Mouse (Mus musculus) intestine, embryonic 14.5 days (tissue): ENCODE data around the gene Macrod1. TPM values are rescaled to one million over a fixed set of nuclear protein-coding genes. Genes with fewer than 3 reads are reported as not detected.
"Not testable (repeated sequence)": the region's sequence is repeated elsewhere in the genome, so short reads cannot be mapped to it uniquely, and the experiment has no call there.

Experiments
- ATAC-seq: fragments of 200-750 bp; cut with Nextera tagmentation; replicated peaks from 2 replicates; pipeline ENCODE4 v1.8.0; 2017; ENCODE audit warnings: low read depth, moderate number of reproducible peaks, moderate TSS enrichment, moderate library complexity; ENCODE audit not compliant: low FRiP score, low TSS enrichment
- DNase-seq: peaks from one replicate; pipeline ENCODE4 v3.0.0-alpha.2; 2018; ENCODE audit warnings: low spot score
- H3K27ac ChIP-seq: fragments of 300-500 bp; sonication (generic); 2 replicates; pipeline ENCODE4 v1.5.1; 2014; ENCODE audit warnings: low read depth, mild to moderate bottlenecking, control low read depth
- H3K27me3 ChIP-seq: fragments of 300-500 bp; sonication (generic); replicated peaks from 2 replicates; pipeline ENCODE4 v1.6.1; 2014; ENCODE audit warnings: low read length, control low read depth; ENCODE audit not compliant: control insufficient read depth, insufficient read depth
- H3K36me3 ChIP-seq: fragments of 300-500 bp; sonication (generic); 2 replicates; pipeline ENCODE4 v1.6.1; 2014; ENCODE audit warnings: low read length, control low read depth; ENCODE audit not compliant: control insufficient read depth, insufficient read depth
- H3K4me1 ChIP-seq: fragments of 300-500 bp; sonication (generic); replicated peaks from 2 replicates; pipeline ENCODE4 v1.6.1; 2014; ENCODE audit warnings: low read length, control low read depth, mixed read lengths; ENCODE audit not compliant: control insufficient read depth, insufficient read depth
- H3K4me2 ChIP-seq: fragments of 300-500 bp; sonication (generic); 2 replicates; pipeline ENCODE4 v1.6.1; 2014; ENCODE audit warnings: low read length
- H3K4me3 ChIP-seq: fragments of 300-500 bp; sonication (generic); 2 replicates; pipeline ENCODE4 v1.5.1; 2014; ENCODE audit warnings: low read depth, low read length, control low read depth, mixed read lengths
- H3K9ac ChIP-seq: fragments of 300-500 bp; sonication (generic); 2 replicates; pipeline ENCODE4 v1.6.1; 2014; ENCODE audit warnings: mild to moderate bottlenecking, low read length
- H3K9me3 ChIP-seq: fragments of 300-500 bp; sonication (generic); 2 replicates; pipeline ENCODE4 v1.6.1; 2016; ENCODE audit warnings: low read length, control low read depth; ENCODE audit not compliant: control insufficient read depth
- WGBS: fragments of 180-500 bp; shearing (Covaris S2); extraction: QIAGEN DNeasy Blood & Tissue Kit; methylation state at CpG from one replicate; pipeline ENCODE4 v1.1.7; 2014; 5-methylcytosine and 5-hydroxymethylcytosine counted together
- polyA plus RNA-seq: library from polyadenylated mRNA; unstranded; fragments of >200 nt; fragmentation: Nextera tagmentation; extraction: Ambion mirVana; gene quantifications from 2 replicates; pipeline ENCODE4 v1.2.1, GENCODE M21; 2014

Macrod1 gene
- polyA plus RNA-seq, 1 experiment from 2014 or later = 8.5 TPM

DNA sequence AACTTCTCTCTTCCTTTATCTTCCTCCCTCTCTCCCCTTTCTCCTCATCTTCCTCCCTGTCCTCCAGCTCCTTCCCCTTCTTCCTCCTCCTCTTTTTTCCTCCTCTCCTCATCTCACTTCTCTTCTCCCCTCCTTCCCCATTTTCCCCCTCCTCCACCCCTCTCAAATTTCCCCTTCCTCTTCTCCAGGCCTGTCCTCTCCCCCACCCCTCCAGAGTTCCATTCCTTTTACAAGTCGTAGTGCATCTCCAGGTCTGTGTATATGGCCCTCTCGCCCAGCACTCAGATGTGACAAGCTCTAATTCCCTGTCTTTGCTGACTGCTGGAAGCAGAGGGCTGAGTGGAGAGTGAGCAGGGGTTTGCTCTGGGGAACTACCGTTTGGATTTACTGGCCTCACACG, 14.2 kb downstream of the Macrod1 start:
- Histone ChIP-seq H3K4me3 (no peak overlapping the region), H3K27ac (no peak overlapping the region), H3K4me1 (peaks cover 37% of the 10 kb centered on the region), H3K9me3 (no peaks in the 10 kb centered on the region), H3K9ac (no peak overlapping the region), H3K4me2 (peak overlapping the region; percentile 40), H3K27me3 (peaks cover 21% of the 10 kb centered on the region), H3K36me3 (no peaks in the 10 kb centered on the region)
- WGBS = 16% methylated on average over 4 of the region's 4 CpGs
- ATAC-seq = no peak
- no peak for DNase-seq

DNA sequence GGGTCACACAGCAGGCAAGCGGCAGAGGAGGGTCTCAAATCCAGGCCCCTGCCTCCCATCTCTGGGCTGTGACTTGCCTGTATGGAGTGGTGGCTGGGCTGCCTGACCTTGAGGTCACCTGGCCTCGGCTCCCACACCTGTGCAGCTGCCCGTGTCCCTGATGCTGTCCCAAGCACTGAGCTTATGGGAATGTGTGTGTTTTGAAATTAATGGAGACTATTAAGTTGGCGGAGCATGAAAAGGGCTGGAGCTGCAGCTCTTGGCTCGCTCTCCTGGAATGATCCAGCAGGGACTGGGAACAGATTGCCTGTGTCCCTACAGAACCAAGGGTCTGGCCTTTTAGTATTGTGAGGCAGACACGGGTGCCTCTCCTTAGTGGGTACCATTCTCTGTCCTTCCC, 15.6 kb downstream of the Macrod1 start:
- peaks cover 20% of the 10 kb centered on the region for H3K27me3 ChIP-seq
- no peak for DNase-seq
- no peak overlapping the region for H3K4me3 ChIP-seq
- no peaks in the 10 kb centered on the region for H3K9me3 ChIP-seq
- 68% methylated on average over 6 of the region's 6 CpGs for WGBS
- H3K27ac ChIP-seq = no peak overlapping the region
- H3K9ac ChIP-seq = no peak overlapping the region
- ATAC-seq = no peak
- no peaks in the 10 kb centered on the region for H3K36me3 ChIP-seq
- H3K4me1 ChIP-seq = peaks cover 24% of the 10 kb centered on the region
- no peak overlapping the region for H3K4me2 ChIP-seq

DNA sequence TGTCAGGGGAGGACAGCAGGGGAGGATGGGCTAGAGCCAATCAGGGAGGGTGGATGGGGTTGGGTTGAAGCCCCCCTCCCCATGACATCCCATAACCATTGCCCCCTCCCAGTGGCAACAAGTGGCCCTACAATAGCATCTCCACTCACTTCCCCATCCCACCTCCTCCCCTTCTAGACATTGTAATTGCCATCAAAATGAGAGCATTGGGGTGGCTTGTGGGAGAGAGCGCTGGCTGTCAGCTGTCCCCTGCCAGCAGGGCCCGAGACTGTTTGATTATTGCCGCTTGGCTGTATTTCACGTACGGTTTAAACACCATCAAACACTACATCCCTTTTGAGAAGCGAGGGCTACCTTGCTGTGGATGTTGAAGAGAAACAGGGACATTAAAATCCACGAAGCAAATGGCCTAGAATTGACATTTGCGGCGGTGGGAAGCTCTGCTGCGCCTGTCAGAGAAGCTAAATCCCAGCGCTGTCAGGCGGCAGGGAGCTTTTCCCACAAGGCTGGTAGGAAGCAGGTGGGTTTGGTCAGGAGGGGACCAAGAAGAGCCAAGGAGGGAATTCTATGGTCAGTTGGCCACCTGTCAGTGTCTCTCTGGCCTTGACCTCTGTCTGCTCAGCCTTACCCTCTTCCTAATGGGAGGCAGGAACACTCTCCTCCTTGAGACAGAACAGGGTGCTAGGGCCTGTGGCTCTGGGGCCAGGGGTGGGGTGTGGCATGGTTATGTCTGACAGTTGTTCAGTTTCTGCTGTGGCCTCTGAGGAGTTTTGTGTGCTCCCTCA, 17.6 kb downstream of the Macrod1 start:
- DNase-seq = no peak
- Histone ChIP-seq H3K27me3 (peaks cover 6% of the 10 kb centered on the region), H3K36me3 (no peaks in the 10 kb centered on the region), H3K4me1 (peaks cover 15% of the 10 kb centered on the region), H3K9me3 (no peaks in the 10 kb centered on the region), H3K27ac (no peak overlapping the region), H3K4me3 (no peak overlapping the region), H3K9ac (no peak overlapping the region), H3K4me2 (no peak overlapping the region)
- ATAC-seq = no peak
- 48% methylated on average over 12 of the region's 12 CpGs for WGBS

DNA sequence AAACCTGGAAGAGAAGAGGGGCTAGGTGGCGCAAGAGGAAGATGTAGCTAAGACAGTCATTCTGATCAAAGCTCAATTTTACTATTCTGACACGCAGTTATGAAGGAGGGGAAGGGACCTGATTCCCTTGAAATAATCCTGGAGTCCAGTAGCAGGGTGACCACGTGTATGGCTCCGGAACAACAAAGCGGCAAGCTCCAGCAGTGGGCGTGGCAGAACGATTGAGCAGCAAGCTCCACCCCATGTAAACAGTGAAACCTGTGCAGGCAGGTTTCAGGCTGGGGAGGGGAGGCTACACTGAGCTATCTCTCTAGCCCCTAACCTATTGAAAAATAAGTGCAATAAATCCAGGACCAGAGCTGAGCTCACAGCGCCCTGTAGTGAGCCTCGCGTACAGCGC, 18.7 kb downstream of the Macrod1 start:
- not testable (repeated sequence) for H3K9me3 ChIP-seq, H3K4me2 ChIP-seq, ATAC-seq, H3K36me3 ChIP-seq, H3K27me3 ChIP-seq, DNase-seq, H3K9ac ChIP-seq, H3K4me1 ChIP-seq, H3K27ac ChIP-seq, H3K4me3 ChIP-seq
- 73% methylated on average over 11 of the region's 11 CpGs for WGBS

- Histone ChIP-seq H3K4me2 (no peak overlapping the region), H3K27me3 (no peaks in the 10 kb centered on the region; the same call in 1 of the 2 replicates), H3K4me1 (no peaks in the 10 kb centered on the region), H3K4me3 (no peak overlapping the region), H3K9me3 (no peaks in the 10 kb centered on the region), H3K36me3 (no peaks in the 10 kb centered on the region), H3K9ac (no peak overlapping the region), H3K27ac (no peak overlapping the region)
- ATAC-seq (no peak), DNase-seq (no peak)
- 74% methylated on average over 9 of the region's 9 CpGs for WGBS
Measured at GRCm38 (mm10) chr19:7077666-7078065, 21.1 kb downstream of the Macrod1 start.

DNA sequence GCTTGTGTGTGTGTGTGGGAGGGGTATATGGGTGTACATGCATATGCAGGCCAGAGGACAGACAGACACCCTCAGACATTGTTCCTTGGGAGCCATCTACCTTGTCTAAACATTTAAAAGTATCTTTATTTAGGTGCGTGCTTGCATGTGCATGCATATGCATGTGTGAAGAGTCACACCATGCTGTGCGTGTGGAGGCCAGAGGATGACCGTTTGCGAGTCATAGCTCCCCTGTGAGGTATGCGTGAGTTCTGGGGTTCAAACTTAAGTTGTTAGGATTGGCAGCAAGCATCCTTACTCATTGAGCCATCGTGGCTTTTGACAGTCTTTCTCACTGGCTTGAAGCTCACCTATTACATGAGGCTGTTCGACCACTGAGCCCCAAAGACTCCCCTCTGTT, 21.7 kb downstream of the Macrod1 start:
- no peaks in the 10 kb centered on the region for H3K9me3 ChIP-seq
- H3K27ac ChIP-seq = no peak overlapping the region
- no peaks in the 10 kb centered on the region for H3K4me1 ChIP-seq
- H3K4me3 ChIP-seq = no peak overlapping the region
- ATAC-seq (no peak), DNase-seq (no peak)
- H3K9ac ChIP-seq = no peak overlapping the region
- no peak overlapping the region for H3K4me2 ChIP-seq
- WGBS = 87% methylated on average over 7 of the region's 7 CpGs
- no peaks in the 10 kb centered on the region; the same call in 1 of the 2 replicates for H3K27me3 ChIP-seq
- H3K36me3 ChIP-seq = no peaks in the 10 kb centered on the region

DNA sequence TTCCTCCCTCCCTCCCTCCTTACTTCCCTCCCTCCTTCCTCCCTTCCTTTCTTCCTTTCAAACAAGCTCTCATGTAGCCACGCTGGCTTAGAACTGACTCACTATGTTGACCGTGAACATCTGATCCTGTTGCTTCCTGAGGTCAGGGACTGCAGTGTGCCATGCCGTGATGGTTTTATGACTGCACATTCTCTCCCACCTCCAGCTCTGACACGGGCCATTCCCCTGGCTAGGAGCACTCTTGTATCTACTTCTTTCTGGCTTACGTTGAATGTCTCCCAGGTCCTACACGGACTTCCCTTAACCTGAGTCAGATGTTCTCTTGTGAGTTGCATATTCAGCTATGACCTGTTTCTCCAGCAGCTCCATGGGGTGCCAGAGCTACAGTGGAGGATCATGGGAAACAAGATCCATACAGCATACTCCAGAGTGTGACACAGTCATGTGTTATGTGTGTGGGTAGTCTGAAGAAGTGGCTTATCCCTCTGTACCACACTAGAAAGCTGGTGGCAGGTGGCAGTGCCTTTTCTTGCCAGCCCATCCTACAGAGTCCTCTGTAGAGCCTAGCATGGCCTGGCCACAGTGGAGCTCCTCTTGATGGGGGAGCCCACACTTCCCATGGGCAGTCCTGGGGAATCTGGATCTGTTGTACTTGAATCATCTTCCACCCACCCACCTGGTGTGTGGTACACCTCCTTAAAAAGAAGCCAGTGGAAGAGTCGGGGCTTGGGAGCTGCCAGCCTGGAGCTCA, 25.1 kb downstream of the Macrod1 start:
- H3K4me3 ChIP-seq = no peak overlapping the region
- no peak overlapping the region for H3K4me2 ChIP-seq
- no peak overlapping the region for H3K9ac ChIP-seq
- ATAC-seq (no peak), DNase-seq (no peak)
- 49% methylated on average over 7 of the region's 7 CpGs for WGBS
- no peak overlapping the region for H3K27ac ChIP-seq
- H3K4me1 ChIP-seq = no peaks in the 10 kb centered on the region
- H3K27me3 ChIP-seq = 0 out of 2 replicates have a peak, but pooled peaks cover 4% of the 10 kb centered on the region
- no peaks in the 10 kb centered on the region for H3K36me3 ChIP-seq
- H3K9me3 ChIP-seq = no peaks in the 10 kb centered on the region

DNA sequence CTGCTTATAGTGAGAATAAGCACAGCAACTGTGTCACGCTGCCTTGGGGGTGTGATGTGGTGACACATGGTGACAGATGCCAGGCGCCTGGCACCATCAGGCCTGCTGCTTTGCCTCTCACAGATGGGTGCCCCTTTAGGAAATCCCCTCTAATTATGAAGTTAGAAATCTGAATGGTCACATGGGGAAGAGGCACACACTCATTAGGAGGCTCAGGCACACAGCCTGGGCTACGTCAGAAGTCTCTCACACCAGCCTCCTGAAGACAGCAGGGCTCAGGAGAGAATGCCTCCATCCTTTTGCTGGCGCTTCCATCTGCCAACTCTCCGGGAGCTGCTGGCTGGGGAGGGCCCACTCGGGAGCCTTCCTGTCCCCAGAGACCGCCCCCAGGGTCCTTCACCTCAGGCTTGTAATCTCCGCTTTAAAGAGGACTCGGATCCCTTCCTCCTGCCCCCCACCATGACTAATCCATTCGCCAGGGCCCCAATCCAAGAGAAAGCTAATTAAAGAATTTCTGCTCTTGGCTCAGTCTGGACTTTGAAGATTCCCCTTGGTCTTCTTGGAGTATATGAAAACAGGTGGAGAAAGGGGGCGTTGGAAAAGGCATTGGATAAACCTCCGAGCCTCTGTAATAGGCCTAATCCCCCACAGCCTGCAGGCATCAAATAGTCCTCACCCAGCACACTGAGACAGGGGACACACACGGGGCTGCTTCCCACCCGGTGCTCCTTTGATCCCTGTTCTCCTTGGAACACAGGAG, 26.6 kb downstream of the Macrod1 start:
- Histone ChIP-seq H3K4me1 (no peaks in the 10 kb centered on the region), H3K4me2 (no peak overlapping the region), H3K27me3 (peaks cover 7% of the 10 kb centered on the region; the same call in 1 of the 2 replicates), H3K4me3 (no peak overlapping the region), H3K9me3 (no peaks in the 10 kb centered on the region), H3K36me3 (no peaks in the 10 kb centered on the region), H3K27ac (no peak overlapping the region), H3K9ac (no peak overlapping the region)
- DNase-seq (no peak), ATAC-seq (no peak)
- WGBS = 52% methylated on average over 14 of the region's 14 CpGs
